In the genomic region with DNA sequence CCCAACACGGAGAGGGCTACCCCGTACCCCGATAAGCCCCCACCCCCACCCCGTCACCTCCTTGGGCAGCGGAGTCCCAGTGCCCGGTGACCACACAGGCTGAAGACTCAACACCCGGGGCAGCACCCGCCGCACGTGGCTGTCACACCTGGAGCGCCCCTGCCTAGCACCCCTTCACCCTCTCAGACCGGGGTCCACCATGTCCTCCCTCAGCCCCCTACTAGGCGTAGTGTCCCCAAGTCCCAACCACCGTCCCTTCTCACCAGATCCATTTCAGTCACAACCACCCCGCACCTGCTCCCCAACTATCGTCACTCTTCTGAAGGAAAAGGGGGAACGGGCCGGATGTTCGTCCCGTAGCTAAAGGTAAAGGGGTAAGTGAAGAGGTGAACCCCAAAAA, we compare ENCODE assay signal across 8 mouse cellular contexts. TPM values are rescaled to one million over a fixed set of nuclear protein-coding genes. Genes with fewer than 3 reads are reported as not detected.
DNase-seq lines count a peak whose midpoint lies in the region; ATAC-seq and TF ChIP-seq lines count a peak whose summit lies in the region.

No protein-coding gene starts in this region.

- no peaks in the 10 kb centered on the region for H3K27me3 ChIP-seq in heart, embryonic 16.5 days (ENCODE audit: control insufficient read depth, insufficient read depth, low read length)
- H3K27me3 ChIP-seq in MEL (ENCODE audit: control insufficient read depth in 1 of 2, insufficient read depth in 2 of 2, low read length in 2 of 2) = no peaks in the 10 kb centered on the region
- peaks cover 7% of the 10 kb centered on the region; the same call in 1 of the 2 replicates for H3K27me3 ChIP-seq in kidney, embryonic 16.5 days (ENCODE audit: insufficient read depth, low read length)
- H3K27me3 ChIP-seq in midbrain, embryonic 11.5 days (ENCODE audit: control insufficient read depth, insufficient read depth, low read length) = no peaks in the 10 kb centered on the region

- H3K79me2 ChIP-seq in MEL (ENCODE audit: control insufficient read depth, insufficient read depth, low read length, poor library complexity) = peaks cover 26% of the 10 kb centered on the region

- TF ChIP-seq RAD21 in MEL (IDR thresholded peaks at IDR 0.05; ENCODE audit: low read depth, low read length) = no peak

- no peaks in the 10 kb centered on the region for H3K9me3 ChIP-seq in heart, embryonic 16.5 days (replicated peaks; ENCODE audit: control insufficient read depth, low read length)
- H3K9me3 ChIP-seq in MEL (replicated peaks; ENCODE audit: insufficient read depth, low read length) = no peaks in the 10 kb centered on the region
- H3K9me3 ChIP-seq in kidney, embryonic 16.5 days (ENCODE audit: low read length) = no peaks in the 10 kb centered on the region
- no peaks in the 10 kb centered on the region for H3K9me3 ChIP-seq in midbrain, embryonic 11.5 days (ENCODE audit: control insufficient read depth, low read length)

- WGBS in heart, embryonic 16.5 days = 26% methylated on average over 20 of the region's 20 CpGs
- 29% methylated on average over 20 of the region's 20 CpGs for WGBS in kidney, embryonic 16.5 days
- WGBS in midbrain, embryonic 11.5 days = 18% methylated on average over 19 of the region's 20 CpGs

- peak overlapping the region; percentile 78 for H3K9ac ChIP-seq in heart, embryonic 16.5 days (ENCODE audit: low read length)
- peak overlapping the region; percentile 92 for H3K9ac ChIP-seq in MEL (ENCODE audit: control insufficient read depth, low read depth, low read length, poor library complexity, severe bottlenecking)
- peak overlapping the region; percentile 67 for H3K9ac ChIP-seq in kidney, embryonic 16.5 days (replicated peaks; ENCODE audit: low read length)
- peak overlapping the region; percentile 60 for H3K9ac ChIP-seq in midbrain, embryonic 11.5 days (ENCODE audit: low read length)

- DNase-seq in heart, adult 18-20 months = no peak
- DNase-seq in MEL (ENCODE audit: low read depth, low spot score) = no peak
- peak; percentile 82 for DNase-seq in midbrain, embryonic 11.5 days (ENCODE audit: low spot score, missing footprints)
- no peak for DNase-seq in cerebellum, adult 11-12 months
- no peak for DNase-seq in layer of hippocampus, adult 18-20 months (ENCODE audit: low spot score in 2 of 2)

- H3K4me1 ChIP-seq in heart, embryonic 16.5 days (ENCODE audit: control insufficient read depth, insufficient read depth, low read length) = no peaks in the 10 kb centered on the region
- peaks cover 6 to 13% of the 10 kb centered on the region in 2 experiments for H3K4me1 ChIP-seq in MEL (ENCODE audit: control insufficient read depth in 1 of 2, insufficient read depth in 2 of 2, low read length in 2 of 2)
- H3K4me1 ChIP-seq in kidney, embryonic 16.5 days (ENCODE audit: insufficient read depth, low read length) = no peaks in the 10 kb centered on the region
- no peaks in the 10 kb centered on the region for H3K4me1 ChIP-seq in midbrain, embryonic 11.5 days (ENCODE audit: control insufficient read depth, insufficient read depth, low read length)

- H3K4me2 ChIP-seq in heart, embryonic 16.5 days (ENCODE audit: low read depth, low read length) = peak overlapping the region; percentile 88
- peak overlapping the region; percentile 82 for H3K4me2 ChIP-seq in kidney, embryonic 16.5 days (replicated peaks; ENCODE audit: low read depth, low read length)
- H3K4me2 ChIP-seq in midbrain, embryonic 11.5 days = peak overlapping the region; percentile 70

- no peak for TF ChIP-seq POLR2A in MEL (IDR thresholded peaks at IDR 0.05; ENCODE audit: control insufficient read depth in 1 of 2, insufficient read depth in 1 of 2, low read depth in 1 of 2, low read length in 2 of 2, poor library complexity in 1 of 2)

- no peak for TF ChIP-seq CTCF in MEL (IDR thresholded peaks at IDR 0.05 in 2 of 3, conservative IDR thresholded peaks at IDR 0.05 in 1 of 3; ENCODE audit: control insufficient read depth in 1 of 3, insufficient read depth in 1 of 3, low read depth in 2 of 3, low read length in 3 of 3, poor library complexity in 1 of 3, severe bottlenecking in 1 of 3)

- H3K27ac ChIP-seq in heart, embryonic 16.5 days (ENCODE audit: low read length) = no peak overlapping the region
- H3K27ac ChIP-seq in MEL (ENCODE audit: control insufficient read depth, low read depth, low read length) = peak overlapping the region; percentile 78
- H3K27ac ChIP-seq in kidney, embryonic 16.5 days (ENCODE audit: low read length) = no peak overlapping the region
- no peak overlapping the region for H3K27ac ChIP-seq in midbrain, embryonic 11.5 days (ENCODE audit: low read depth, low read length)

- peak overlapping the region; percentile 61 for H3K4me3 ChIP-seq in heart, embryonic 16.5 days (ENCODE audit: low read length)
- H3K4me3 ChIP-seq in MEL (ENCODE audit: control insufficient read depth in 1 of 2, insufficient read depth in 1 of 2, low read depth in 2 of 2, low read length in 2 of 2) = peak overlapping the region; percentile 73 to 98
- peak overlapping the region; percentile 60 for H3K4me3 ChIP-seq in kidney, embryonic 16.5 days (ENCODE audit: low read length)
- peak overlapping the region; percentile 50 for H3K4me3 ChIP-seq in midbrain, embryonic 11.5 days (ENCODE audit: low read depth, low read length)

- no peaks in the 10 kb centered on the region for H3K36me3 ChIP-seq in heart, embryonic 16.5 days (ENCODE audit: control insufficient read depth, insufficient read depth)
- H3K36me3 ChIP-seq in MEL (ENCODE audit: control insufficient read depth in 1 of 2, insufficient read depth in 2 of 2, low read length in 2 of 2) = peaks cover under 1 to 26% of the 10 kb centered on the region in 2 experiments
- no peaks in the 10 kb centered on the region for H3K36me3 ChIP-seq in kidney, embryonic 16.5 days (ENCODE audit: insufficient read depth, low read length)
- H3K36me3 ChIP-seq in midbrain, embryonic 11.5 days (ENCODE audit: control insufficient read depth, insufficient read depth, low read length) = no peaks in the 10 kb centered on the region

- TF ChIP-seq EP300 in MEL (IDR thresholded peaks at IDR 0.05; ENCODE audit: low read depth in 1 of 2, low read length in 2 of 2) = no peak

- no peak; the same call in 1 of the 2 replicates for ATAC-seq in heart, embryonic 16.5 days (replicated peaks; ENCODE audit: extremely low read depth, insufficient read depth, low FRiP score)
- peak; percentile 15; the same call in 1 of the 2 replicates for ATAC-seq in erythroblast, adult 5-6 weeks (replicated peaks; ENCODE audit: low FRiP score, poor library complexity, severe bottlenecking)
- peak; percentile 57 for ATAC-seq in kidney, embryonic 16.5 days (ENCODE audit: low FRiP score, low TSS enrichment)
- ATAC-seq in midbrain, embryonic 11.5 days (ENCODE audit: low FRiP score) = peak; percentile 65

TF ChIP-seq in MEL, 35 proteins besides CTCF, POLR2A, EP300 and RAD21:
- TF ChIP-seq ZNF384 (IDR thresholded peaks at IDR 0.05; ENCODE audit: low read depth, low read length) (no peak), CHD1 (IDR thresholded peaks at IDR 0.05; ENCODE audit: low read depth, low read length) (0 out of 2 replicates have a peak, but pooled peaks have one; percentile 19)

RNA-seq across cellular contexts. Expression of gene Txlng, which starts 0.5 kb away (rescaled TPM):
- 9.5 and 12.0 TPM in 2 replicates for polyA plus RNA-seq in heart, embryonic 16.5 days (2015; fragmentation: Nextera tagmentation; extraction: Ambion mirVana)
- 1 to 10 TPM; 5.4 to 6.2 TPM for total RNA-seq in heart, adult 18-20 months (2021)
- 22.4 and 24.3 TPM in 2 replicates for total RNA-seq in MEL (2012; rRNA removed)
- 100 to 1,000 TPM in 1 of 2 experiments, 10 to 100 TPM in 1; 28.8 to 115 TPM for polyA plus RNA-seq in MEL (2012; ENCODE audit: insufficient read depth in 1 of 2, insufficient read length in 2 of 2, low read depth in 1 of 2, low replicate concordance in 2 of 2, missing spikeins in 1 of 2)
- 7.9 and 9.2 TPM in 2 replicates for total RNA-seq in erythroblast, adult 5-6 weeks (2015; ENCODE audit: low replicate concordance)
- 17.6 and 23.8 TPM in 2 replicates for total RNA-seq in erythroblast, adult 5-6 weeks (2017; ENCODE audit: low replicate concordance)
- polyA plus RNA-seq in kidney, embryonic 16.5 days (2015; fragmentation: Nextera tagmentation; extraction: Ambion mirVana) = 15.2 and 15.3 TPM in 2 replicates
- polyA plus RNA-seq in midbrain, embryonic 11.5 days (2014; fragmentation: Nextera tagmentation; extraction: Ambion mirVana) = 18.1 and 18.8 TPM in 2 replicates
- total RNA-seq in layer of hippocampus, adult 18-20 months (2021) = 10 to 100 TPM; 20.6 to 21.2 TPM

RNA-seq across cellular contexts. Expression of gene Syap1, which starts 59.5 kb away (rescaled TPM):
- polyA plus RNA-seq in heart, embryonic 16.5 days (2015; fragmentation: Nextera tagmentation; extraction: Ambion mirVana) = 24.3 and 30.2 TPM in 2 replicates
- total RNA-seq in heart, adult 18-20 months (2021) = 10 to 100 TPM; 27.5 to 30.6 TPM
- total RNA-seq in MEL (2012; rRNA removed) = 14.8 and 15.6 TPM in 2 replicates
- 10 to 100 TPM in 1 of 2 experiments, not detected in 1; 19.1 TPM for polyA plus RNA-seq in MEL (2012; ENCODE audit: insufficient read depth in 1 of 2, insufficient read length in 2 of 2, low read depth in 1 of 2, low replicate concordance in 2 of 2, missing spikeins in 1 of 2)
- total RNA-seq in erythroblast, adult 5-6 weeks (2015; ENCODE audit: low replicate concordance) = 7.1 and 13.2 TPM in 2 replicates
- 29.5 and 30.1 TPM in 2 replicates for total RNA-seq in erythroblast, adult 5-6 weeks (2017; ENCODE audit: low replicate concordance)
- 42.5 and 44.0 TPM in 2 replicates for polyA plus RNA-seq in kidney, embryonic 16.5 days (2015; fragmentation: Nextera tagmentation; extraction: Ambion mirVana)
- polyA plus RNA-seq in midbrain, embryonic 11.5 days (2014; fragmentation: Nextera tagmentation; extraction: Ambion mirVana) = 39.5 and 43.0 TPM in 2 replicates
- 10 to 100 TPM; 29.3 to 32.7 TPM for total RNA-seq in layer of hippocampus, adult 18-20 months (2021)
